Mouse (Mus musculus): ENCODE data around the gene Cfap100.
A peak's percentile ranks its signal among the peaks of the same experiment; 100 is the strongest.

Gene Cfap100

GRCm38 (mm10) chr6:90457421-90457820 lies 28.8 kb upstream of the Cfap100 start:
- peak; percentile 53 to 65 for DNase-seq

DNA sequence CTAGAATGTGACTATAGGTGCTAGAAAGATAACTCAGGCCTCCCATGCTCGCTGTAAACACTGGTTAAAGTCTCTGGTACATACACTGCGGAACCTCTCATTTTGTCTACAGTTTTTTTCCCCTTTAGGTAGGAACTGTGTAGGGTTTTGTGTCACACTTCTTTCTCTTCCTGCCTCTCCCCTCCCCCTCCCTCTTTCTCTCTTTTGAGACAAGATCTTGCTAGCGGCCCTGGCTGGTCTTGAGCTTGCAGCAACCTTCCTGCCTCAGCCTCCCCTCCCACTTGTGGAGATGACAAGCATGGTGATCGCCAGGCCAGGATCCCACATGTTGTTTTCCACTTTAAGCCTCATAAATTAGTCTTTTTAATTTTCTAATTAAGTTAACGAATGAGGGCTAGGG lies 25.2 kb upstream of the Cfap100 start:
- no peak for DNase-seq

GRCm38 (mm10) chr6:90452603-90453002 lies 24.0 kb upstream of the Cfap100 start:
- no peak for DNase-seq

GRCm38 (mm10) chr6:90451512-90451911 lies 22.9 kb upstream of the Cfap100 start:
- no peak for DNase-seq

DNA sequence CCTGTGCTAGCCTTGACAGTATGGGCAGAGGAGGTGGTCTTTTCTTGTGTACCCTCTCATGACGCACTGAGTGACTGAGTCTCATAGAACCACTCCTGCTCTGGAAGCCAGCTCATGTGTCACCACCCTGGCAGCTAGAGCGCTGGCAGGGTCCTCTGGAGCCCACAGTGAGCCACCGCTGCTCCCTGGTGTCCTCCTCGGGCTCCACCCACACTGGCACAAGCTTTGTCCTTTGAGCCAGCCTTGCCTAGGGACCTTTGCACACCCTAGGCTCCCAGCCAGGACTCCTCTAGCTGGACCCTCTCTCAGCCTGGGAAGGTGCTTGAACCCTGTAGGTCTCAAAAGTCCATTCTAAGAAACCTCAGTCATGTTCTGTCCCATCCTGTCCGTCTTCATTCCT lies 22.1 kb upstream of the Cfap100 start:
- peak; percentile 91 to 95 for DNase-seq

DNA sequence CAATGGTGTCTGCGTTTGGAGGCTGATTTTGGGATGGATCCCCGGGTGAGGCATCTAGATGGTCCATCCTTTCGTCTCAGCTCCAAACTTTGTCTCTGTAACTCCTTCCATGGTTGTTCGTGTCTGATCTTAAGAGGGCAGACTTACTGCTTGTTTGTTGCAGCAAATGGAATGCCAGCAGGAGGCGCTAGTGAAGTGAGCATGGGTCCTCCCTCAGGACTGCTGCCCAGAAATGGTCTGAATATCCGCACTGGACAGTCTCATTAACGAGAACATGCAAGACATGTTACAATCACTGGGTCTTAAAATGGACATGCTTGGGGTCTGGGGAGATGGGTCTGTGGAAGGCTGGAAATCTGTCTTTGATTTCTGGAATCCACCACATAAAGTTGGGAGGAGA lies 21.6 kb upstream of the Cfap100 start:
- peak; percentile 95 to 97 for DNase-seq

DNA sequence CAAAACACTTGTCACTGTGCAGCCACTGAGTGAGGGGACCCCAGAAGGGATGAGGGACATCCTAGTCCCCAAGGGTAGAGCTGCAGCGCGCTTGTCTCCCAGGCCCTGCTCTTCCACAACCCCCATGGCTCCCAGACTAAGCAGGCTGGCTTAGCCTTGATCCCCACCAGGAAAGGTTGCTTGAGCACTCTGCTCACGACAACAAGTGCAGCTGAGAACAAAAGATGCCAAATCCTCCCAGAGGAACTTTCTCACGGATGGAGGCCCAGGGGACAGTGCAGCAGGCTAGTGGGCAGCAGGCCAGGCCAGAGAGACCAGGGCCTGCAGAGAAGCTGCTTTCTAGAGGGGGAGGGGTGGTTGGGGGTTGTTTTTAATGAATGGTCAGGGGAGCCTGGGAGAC lies 18.3 kb upstream of the Cfap100 start:
- DNase-seq: no peak

- no peak for DNase-seq
Measured at GRCm38 (mm10) chr6:90437041-90437440, 8.4 kb upstream of the Cfap100 start.

- no peak for DNase-seq
Measured at GRCm38 (mm10) chr6:90436192-90436907, 7.8 kb upstream of the Cfap100 start.

DNA sequence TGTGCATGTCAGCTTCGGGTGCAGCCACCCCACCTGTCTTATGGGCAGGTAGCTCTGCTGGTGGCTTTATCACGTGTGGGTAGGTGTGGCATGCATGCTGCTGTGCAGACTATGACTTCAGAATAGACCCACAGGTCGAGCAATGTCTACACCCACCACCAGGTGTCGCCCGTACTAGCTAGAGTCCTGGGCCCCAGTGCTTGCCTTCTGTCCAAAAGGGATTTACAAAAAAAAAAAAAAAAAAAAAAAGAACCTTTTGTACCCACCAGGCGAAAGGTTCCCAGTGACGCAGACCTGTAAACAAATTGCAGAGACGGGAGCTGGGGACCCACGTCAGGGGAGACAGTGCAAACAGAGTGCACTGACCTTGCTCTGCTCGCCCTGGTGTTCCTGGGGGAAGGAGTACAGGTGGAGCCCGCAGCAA lies 6.6 kb upstream of the Cfap100 start:
- DNase-seq: peak; percentile 94 to 95

GRCm38 (mm10) chr6:90434687-90435086 lies 6.1 kb upstream of the Cfap100 start:
- no peak for DNase-seq

- DNase-seq: no peak
Measured at GRCm38 (mm10) chr6:90431487-90431886, 2.9 kb upstream of the Cfap100 start.

DNA sequence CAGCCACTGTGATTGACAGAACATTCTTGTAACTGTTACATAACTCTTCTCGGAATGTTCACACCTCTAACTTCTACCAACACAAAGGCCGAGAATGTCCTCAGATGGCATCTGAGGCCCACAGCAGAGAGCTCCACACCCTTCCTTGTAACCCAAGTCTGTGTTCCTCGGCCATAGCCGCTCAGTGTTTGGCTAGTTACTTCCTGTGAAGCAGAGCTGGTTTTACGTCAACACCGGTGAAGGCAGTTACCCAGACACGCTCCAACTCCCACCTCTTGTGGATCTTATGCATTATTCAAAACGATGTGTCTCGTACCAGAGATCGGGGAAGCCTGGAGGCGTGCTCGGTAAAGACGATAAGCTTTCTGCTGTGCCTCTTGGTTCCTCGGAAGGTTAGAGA lies 1.3 kb upstream of the Cfap100 start:
- DNase-seq: no peak

DNA sequence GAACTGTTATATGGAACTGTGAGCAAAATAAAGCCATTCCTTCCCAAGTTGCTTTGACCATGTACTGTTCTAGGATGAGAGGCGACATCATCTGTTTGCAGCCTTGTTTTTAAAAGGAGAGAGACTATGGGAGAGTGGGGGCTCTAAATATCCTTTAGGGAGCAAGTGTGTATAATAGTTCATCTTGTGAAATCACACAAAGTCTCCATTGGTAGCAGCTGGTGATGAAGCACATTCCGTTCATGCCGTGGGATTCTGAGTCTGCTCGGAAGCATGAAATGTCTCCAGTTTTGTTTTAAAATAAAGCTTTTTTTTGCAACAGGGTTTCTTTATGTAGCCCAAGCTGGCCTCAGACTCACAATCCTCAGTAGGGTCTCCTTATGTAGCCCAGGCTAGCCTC lies 2.6 kb downstream of the Cfap100 start:
- DNase-seq: no peak

DNA sequence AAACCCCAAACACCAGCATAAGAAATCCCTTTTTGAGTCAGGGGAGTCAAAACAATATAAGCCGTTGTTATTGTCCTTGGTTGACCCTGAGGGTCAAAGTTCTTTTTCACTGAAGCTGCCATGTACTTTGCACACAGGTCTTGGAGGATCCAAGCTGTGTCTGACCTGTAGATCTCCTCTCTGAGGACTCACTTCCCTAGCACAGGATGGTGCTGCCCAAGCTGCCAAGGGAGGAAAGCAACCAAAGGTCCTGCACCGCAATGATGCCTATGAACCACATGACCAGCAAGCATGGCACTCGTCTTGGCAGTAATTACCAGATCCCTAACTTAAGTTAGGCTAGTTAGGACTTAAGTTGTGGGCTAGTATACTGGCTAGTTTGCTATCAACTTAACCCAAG lies 3.2 kb downstream of the Cfap100 start:
- DNase-seq: peak in 1 of 2 experiments; percentile 36

GRCm38 (mm10) chr6:90422565-90422964 lies 6.0 kb downstream of the Cfap100 start:
- DNase-seq: peak; percentile 85 to 92

GRCm38 (mm10) chr6:90411926-90412325 lies 16.7 kb downstream of the Cfap100 start:
- no peak for DNase-seq

- DNase-seq: peak in 1 of 2 experiments; percentile 37
Measured at GRCm38 (mm10) chr6:90410972-90411371, 17.6 kb downstream of the Cfap100 start.

- no peak for DNase-seq
Measured at GRCm38 (mm10) chr6:90408632-90409031, 20.0 kb downstream of the Cfap100 start.

DNA sequence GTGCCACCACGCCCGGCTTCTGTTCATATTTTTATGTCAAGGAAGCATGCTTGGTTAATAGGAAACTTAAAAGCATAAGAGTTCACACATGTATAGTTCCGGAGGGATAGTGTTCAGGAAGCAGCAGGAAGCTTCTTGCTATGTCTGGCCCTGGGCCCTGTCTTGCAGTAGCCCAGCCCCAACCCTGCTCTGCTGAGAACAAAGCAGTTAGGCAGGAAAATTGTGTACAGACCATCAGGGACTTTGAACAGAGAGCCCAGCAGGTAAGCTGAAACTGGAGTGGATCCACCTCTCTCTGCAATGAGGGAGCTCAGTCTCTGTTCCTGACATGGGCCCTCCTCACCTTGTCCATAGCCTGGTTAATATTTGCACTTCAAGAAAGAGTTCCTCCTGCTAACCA lies 31.3 kb downstream of the Cfap100 start:
- DNase-seq: peak in 1 of 2 experiments; percentile 15

- no peak for DNase-seq
Measured at GRCm38 (mm10) chr6:90395751-90396150, 32.8 kb downstream of the Cfap100 start.

DNA sequence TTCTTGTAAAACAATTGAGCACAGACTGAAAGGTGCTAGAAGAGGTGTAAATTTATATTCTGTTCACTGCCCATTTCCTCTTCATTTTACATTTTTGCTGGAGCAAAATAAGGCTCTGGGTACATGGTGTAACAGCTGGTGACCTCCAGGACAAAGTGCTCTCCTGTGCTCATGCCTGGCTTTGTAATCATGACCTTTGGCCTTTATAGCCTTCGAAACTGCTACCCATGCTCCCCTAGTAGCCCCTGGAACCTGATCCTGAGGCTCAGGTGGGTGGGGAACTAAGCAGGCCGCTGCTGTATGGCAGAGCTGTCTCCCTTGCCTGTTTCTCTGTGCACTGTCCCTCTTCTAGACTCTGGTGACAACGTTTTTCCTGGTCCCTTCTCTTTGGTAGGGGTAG lies 34.6 kb downstream of the Cfap100 start:
- peak in 1 of 2 experiments; percentile 39 for DNase-seq

DNA sequence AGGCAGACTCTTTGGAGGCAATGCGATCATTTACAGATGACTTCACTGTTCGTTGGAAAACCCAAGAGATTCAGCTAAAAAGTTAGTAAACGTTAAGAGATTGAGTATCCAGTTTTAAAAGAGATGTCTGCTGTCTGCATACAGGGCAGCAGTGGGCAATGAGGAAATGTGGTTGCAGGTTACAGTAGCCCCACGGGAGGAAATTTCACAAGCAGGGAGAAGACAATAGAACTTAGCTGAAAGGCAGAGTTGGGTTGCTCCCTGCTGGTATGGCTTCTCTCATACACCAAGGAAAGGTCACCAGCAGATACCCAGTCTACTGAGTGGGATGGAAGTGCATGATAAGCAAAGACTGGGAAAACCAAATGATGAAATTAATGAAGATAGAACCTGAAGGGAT lies 38.0 kb downstream of the Cfap100 start:
- DNase-seq: no peak

- no peak for DNase-seq
Measured at GRCm38 (mm10) chr6:90381465-90381864, 47.1 kb downstream of the Cfap100 start.

DNA sequence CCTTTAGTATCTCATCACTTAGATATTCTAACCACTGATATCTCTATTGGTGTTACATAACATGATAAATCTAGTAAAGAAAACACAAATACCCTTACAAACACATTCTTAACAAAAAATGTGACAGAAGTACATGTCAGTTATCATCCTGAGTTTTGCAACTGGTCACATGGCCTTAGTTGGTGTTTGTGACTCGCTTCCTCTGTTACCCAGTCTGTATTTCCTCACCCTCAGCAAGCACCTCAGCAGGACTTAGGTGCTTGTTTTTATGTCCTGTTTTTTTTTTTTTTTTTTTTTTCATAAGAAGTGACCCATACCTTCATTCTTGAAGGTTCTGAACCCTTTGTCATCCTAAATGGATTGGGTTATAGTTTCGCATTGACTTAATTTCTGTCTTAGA lies 50.9 kb downstream of the Cfap100 start:
- no peak for DNase-seq

Measured in kidney, postnatal 36 days (tissue).